Mouse (Mus musculus): ENCODE data around the gene Mmp11. TPM values are rescaled to one million over a fixed set of nuclear protein-coding genes. Genes with fewer than 3 reads are reported as not detected.

Mmp11 gene
- polyA plus RNA-seq (2012; rRNA removed), result 20.1 and 24.1 TPM in 2 replicates

GRCm38 (mm10) chr10:75935680-75936541, at the start of gene Mmp11:
Gene Mmp11 (minus strand): TSS chr10:75936496.

GRCm38 (mm10) chr10:75954381-75954811, 18.1 kb upstream of the Mmp11 start, which contains the start of gene Gm5134:
Gene Gm5134 (plus strand): TSS chr10:75954514.

DNA sequence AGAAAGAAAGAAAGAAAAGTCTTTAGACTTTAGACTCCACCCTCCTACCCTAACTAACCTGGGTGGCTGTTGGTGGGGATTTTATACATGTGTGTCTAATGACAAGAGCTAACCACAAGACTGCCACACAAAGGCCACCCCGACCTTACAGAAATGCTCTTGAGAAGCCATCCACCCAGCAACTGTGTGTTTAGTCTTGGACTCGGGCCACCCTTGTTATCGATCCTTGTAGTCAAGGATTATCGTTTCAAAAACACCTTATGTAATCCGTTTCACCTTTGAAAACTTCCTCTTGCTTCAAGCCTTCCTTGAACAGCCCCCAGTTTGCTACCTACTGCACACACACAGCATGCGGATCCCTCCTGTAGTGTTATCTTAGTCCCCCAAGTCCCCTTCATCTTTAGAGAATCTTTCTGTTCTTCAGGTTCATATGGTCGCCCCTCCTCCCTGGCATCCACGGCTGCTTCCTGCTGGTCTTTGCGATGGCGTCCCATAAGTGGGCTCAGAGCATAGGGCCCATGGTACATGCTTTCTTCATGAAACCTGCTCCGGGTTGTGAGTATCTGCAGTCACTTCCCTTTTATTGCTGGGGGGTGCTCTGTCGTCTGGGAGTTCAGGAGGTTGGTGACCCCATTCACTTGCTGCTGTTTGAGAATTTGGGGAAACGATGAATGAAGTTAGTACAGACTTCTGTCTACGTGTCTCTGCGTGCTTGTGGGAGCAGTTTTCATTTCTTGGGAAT, 6.6 kb upstream of the Mmp11 start, which contains the start of gene Vpreb3:
Gene Vpreb3 (plus strand): TSS at position 322 of the 742 bp plus-strand sequence.

DNA sequence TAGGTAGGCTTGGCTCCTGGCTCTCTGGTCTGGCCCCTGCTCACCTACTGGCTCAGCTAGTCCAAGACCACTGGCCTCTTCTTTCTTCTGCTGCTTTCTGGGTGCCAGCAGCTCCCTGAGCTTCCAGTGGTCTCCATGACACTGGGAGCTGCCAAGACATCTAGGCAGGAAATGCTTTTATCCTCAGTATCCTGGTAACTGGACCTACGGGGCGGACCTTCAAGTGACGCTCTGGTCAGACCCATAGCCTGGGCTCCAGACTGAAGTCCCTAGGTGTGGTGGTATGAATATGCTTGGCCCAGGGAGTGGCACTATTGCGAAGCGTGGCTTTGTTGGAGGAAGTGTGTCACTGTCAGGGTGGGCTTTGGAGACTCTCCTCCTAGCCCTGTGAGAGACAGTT, 4.2 kb upstream of the Mmp11 start, which contains the start of gene Gm867:
Gene Gm867 (minus strand): TSS at position 153 of the 400 bp plus-strand sequence.

GRCm38 (mm10) chr10:75932891-75933290, 3.4 kb downstream of the Mmp11 start, which contains the start of gene Chchd10:
Gene Chchd10 (plus strand): TSS chr10:75933130.

DNA sequence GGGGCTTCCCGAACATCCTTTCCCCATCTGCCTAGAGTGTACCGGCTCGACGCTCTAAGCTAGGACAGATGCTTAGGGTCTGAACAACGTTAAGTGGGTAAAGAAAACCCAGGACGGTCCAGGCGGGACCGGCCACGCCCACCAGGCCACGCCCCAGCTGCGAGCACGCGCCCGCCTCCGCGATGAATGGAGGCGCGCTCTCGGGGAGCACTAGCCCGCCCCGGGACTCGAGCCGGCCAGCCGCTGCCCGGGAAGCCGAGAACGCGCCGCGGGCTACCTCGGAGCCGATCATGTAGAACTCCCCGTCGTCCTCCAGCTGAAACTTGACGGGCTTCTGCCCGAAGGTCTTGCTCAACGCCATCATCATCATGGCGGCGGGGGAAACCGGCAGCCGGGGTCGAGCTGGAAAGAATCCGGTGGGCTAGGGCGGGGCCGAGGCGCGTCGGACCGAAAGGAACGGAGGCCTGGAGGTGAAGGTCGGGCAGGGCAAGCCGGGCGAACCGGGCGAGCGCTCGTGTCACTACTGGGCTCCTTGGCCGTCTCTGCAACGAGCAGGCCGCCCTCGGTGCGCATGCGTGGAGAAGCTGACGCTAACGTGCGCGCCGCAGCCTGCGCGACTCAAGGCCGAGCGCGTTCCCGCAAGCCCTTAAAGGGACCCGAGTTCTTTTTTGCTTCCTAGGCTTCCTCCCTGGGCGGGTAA, 15.1 kb downstream of the Mmp11 start, which contains the start of gene Smarcb1:
Gene Smarcb1 (minus strand): TSS at position 592 of the 700 bp plus-strand sequence.

GRCm38 (mm10) chr10:75893089-75893750, 43.1 kb downstream of the Mmp11 start, which contains the start of gene Derl3:
Gene Derl3 (plus strand): TSS chr10:75893413.

Other genes with a start within 250 kb of the Mmp11 start
- 43.5 and 45.6 TPM in 2 replicates for gene Cabin1, start 172.2 kb downstream of the Mmp11 start, polyA plus RNA-seq (2012; rRNA removed)
- gene Ddt, start 163.1 kb downstream of the Mmp11 start, polyA plus RNA-seq (2012; rRNA removed), result 51.3 and 55.5 TPM in 2 replicates
- gene Gm20441, start 155.5 kb downstream of the Mmp11 start, polyA plus RNA-seq (2012; rRNA removed), result not detected in 2 replicates
- gene Gstt3, start 155.1 kb downstream of the Mmp11 start, polyA plus RNA-seq (2012; rRNA removed), result 0.79 and 1.1 TPM in 2 replicates
- gene Gstt1, start 137.9 kb downstream of the Mmp11 start, polyA plus RNA-seq (2012; rRNA removed), result 21.6 and 28.9 TPM in 2 replicates
- gene Gstt4, start 114.0 kb downstream of the Mmp11 start, polyA plus RNA-seq (2012; rRNA removed), result not detected in 2 replicates
- gene Gstt2, start 99.1 kb downstream of the Mmp11 start, polyA plus RNA-seq (2012; rRNA removed), result 6.7 and 9.0 TPM in 2 replicates
- 1,609 and 1,890 TPM in 2 replicates for gene Mif, start 76.3 kb downstream of the Mmp11 start, polyA plus RNA-seq (2012; rRNA removed)
- 1.8 and 4.1 TPM in 2 replicates for gene Derl3, start 43.1 kb downstream of the Mmp11 start, polyA plus RNA-seq (2012; rRNA removed)
- gene Smarcb1, start 14.9 kb downstream of the Mmp11 start, polyA plus RNA-seq (2012; rRNA removed), result 96.1 and 115 TPM in 2 replicates
- 78.2 and 90.8 TPM in 2 replicates for gene Chchd10, start 3.4 kb downstream of the Mmp11 start, polyA plus RNA-seq (2012; rRNA removed)
- 0.92 and 1.1 TPM in 2 replicates for gene Gm867, start 4.2 kb upstream of the Mmp11 start, polyA plus RNA-seq (2012; rRNA removed)
- 0.37 TPM in 1 of 2 replicates, not detected in the other for gene Vpreb3, start 6.6 kb upstream of the Mmp11 start, polyA plus RNA-seq (2012; rRNA removed)
- 0.05 and 0.07 TPM in 2 replicates for gene Gm5134, start 18.0 kb upstream of the Mmp11 start, polyA plus RNA-seq (2012; rRNA removed)
- 8.7 and 9.6 TPM in 2 replicates for gene Zfp280b, start 96.2 kb upstream of the Mmp11 start, polyA plus RNA-seq (2012; rRNA removed)
- gene Slc5a4b, start 174.5 kb upstream of the Mmp11 start, polyA plus RNA-seq (2012; rRNA removed), result 0.01 and 0.05 TPM in 2 replicates
- gene Slc5a4a, start 211.0 kb upstream of the Mmp11 start, polyA plus RNA-seq (2012; rRNA removed), result 0.19 and 0.30 TPM in 2 replicates